Mouse (Mus musculus) heart, embryonic 13.5 days (tissue): ENCODE data around the gene Celsr1. TPM values are rescaled to one million over a fixed set of nuclear protein-coding genes. Genes with fewer than 3 reads are reported as not detected.
"Not testable (repeated sequence)": the region's sequence is repeated elsewhere in the genome, so short reads cannot be mapped to it uniquely, and the experiment has no call there.

Experiments used
- ATAC-seq: fragments of 200-750 bp; cut with Nextera tagmentation; 2 replicates; pipeline ENCODE4 v1.8.0; 2017; ENCODE audit warnings: moderate TSS enrichment; ENCODE audit not compliant: insufficient number of reproducible peaks, low FRiP score, low TSS enrichment; ENCODE audit errors: extremely low read depth
- H3K27ac ChIP-seq: fragments of 300-500 bp; sonication (generic); replicated peaks from 2 replicates; pipeline ENCODE4 v1.5.1; 2015; ENCODE audit warnings: moderate library complexity, mild to moderate bottlenecking, inconsistent platforms
- H3K27me3 ChIP-seq: fragments of 300-500 bp; sonication (generic); replicated peaks from 2 replicates; pipeline ENCODE4 v1.6.1; 2015; ENCODE audit warnings: mild to moderate bottlenecking, inconsistent platforms
- H3K36me3 ChIP-seq: fragments of 300-500 bp; sonication (generic); 2 replicates; pipeline ENCODE4 v1.6.1; 2015; ENCODE audit warnings: mild to moderate bottlenecking, inconsistent platforms
- H3K4me1 ChIP-seq: fragments of 300-500 bp; sonication (generic); 2 replicates; pipeline ENCODE4 v1.6.1; 2015; ENCODE audit warnings: inconsistent platforms
- H3K4me2 ChIP-seq: fragments of 300-500 bp; sonication (generic); 2 replicates; pipeline ENCODE4 v1.6.1; 2015; ENCODE audit warnings: inconsistent platforms, mild to moderate bottlenecking, moderate library complexity
- H3K4me3 ChIP-seq: fragments of 300-500 bp; sonication (generic); 2 replicates; pipeline ENCODE4 v1.5.1; 2015; ENCODE audit warnings: moderate library complexity, mild to moderate bottlenecking, inconsistent platforms
- H3K9ac ChIP-seq: fragments of 300-500 bp; sonication (generic); 2 replicates; pipeline ENCODE4 v1.6.1; 2015; ENCODE audit warnings: inconsistent platforms, mild to moderate bottlenecking, moderate library complexity
- H3K9me3 ChIP-seq: fragments of 300-500 bp; sonication (generic); 2 replicates; pipeline ENCODE4 v1.6.1; 2016; ENCODE audit warnings: inconsistent platforms
- WGBS: fragments of 180-500 bp; shearing (Covaris S2); methylation state at CpG from one replicate; pipeline ENCODE4 v1.1.7; 2015; ENCODE audit warnings: mixed read lengths; 5-methylcytosine and 5-hydroxymethylcytosine counted together
- polyA plus RNA-seq: library from polyadenylated mRNA; unstranded; fragments of >200 nt; fragmentation: Nextera tagmentation; extraction: Ambion mirVana; gene quantifications from 2 replicates; pipeline ENCODE4 v1.2.1, GENCODE M21; 2015

The Celsr1 gene
- polyA plus RNA-seq, 1 experiment from 2014 or later, result 1.4 TPM

DNA sequence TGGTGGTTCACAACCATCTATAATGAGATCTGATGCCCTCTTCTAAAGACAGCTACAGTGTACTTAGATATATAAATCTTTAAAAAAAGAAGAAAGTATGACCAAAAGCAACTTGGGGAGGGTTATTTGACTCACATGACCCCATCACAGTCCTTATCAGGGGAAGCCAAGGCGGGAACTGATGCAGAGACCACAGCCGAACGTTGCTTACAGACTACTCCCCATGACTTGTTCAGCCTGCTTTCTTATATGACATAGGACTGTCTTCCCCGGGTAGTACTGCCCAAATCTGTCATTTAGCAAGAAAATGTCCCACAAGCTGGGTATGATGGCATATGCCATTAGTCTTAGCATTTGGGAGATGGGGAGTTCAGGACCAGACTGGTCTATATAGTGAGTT, 144.3 kb downstream of the Celsr1 start:
- Histone ChIP-seq H3K36me3 (peaks cover 91% of the 10 kb centered on the region), H3K27ac (no peak overlapping the region), H3K4me3 (no peak overlapping the region), H3K9me3 (no peaks in the 10 kb centered on the region), H3K9ac (no peak overlapping the region), H3K4me1 (peaks cover 12% of the 10 kb centered on the region; the same call in 1 of the 2 replicates), H3K4me2 (no peak overlapping the region), H3K27me3 (no peaks in the 10 kb centered on the region)
- WGBS, result 70% methylated on average over 4 of the region's 4 CpGs
- no peak for ATAC-seq

DNA sequence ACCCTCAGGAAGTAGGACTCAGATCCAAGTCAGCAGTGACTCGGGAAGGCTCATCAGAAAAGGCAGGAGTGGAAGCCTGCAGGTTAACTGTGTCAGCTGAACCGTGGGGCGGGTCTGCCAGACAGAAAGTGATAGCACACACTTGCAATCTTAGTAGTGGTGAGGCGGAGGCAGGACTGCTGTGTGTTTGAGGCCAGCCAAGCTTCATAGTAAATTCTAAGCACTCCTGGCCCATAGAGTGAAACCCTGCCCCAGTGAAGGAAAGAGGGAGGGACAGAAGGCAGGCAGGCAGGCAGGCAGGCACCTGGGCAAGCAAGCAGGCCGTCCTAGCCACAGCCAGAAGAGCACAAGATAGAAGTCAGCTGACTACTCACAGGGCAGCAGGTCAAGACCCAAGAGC, 148.0 kb downstream of the Celsr1 start:
- Histone ChIP-seq H3K4me1 (peaks cover 3% of the 10 kb centered on the region), H3K9ac (no peak overlapping the region), H3K9me3 (no peaks in the 10 kb centered on the region), H3K4me2 (no peak overlapping the region), H3K27ac (no peak overlapping the region), H3K36me3 (peaks cover 78% of the 10 kb centered on the region), H3K4me3 (no peak overlapping the region), H3K27me3 (no peaks in the 10 kb centered on the region)
- 78% methylated on average over 5 of the region's 5 CpGs for WGBS
- no peak for ATAC-seq

DNA sequence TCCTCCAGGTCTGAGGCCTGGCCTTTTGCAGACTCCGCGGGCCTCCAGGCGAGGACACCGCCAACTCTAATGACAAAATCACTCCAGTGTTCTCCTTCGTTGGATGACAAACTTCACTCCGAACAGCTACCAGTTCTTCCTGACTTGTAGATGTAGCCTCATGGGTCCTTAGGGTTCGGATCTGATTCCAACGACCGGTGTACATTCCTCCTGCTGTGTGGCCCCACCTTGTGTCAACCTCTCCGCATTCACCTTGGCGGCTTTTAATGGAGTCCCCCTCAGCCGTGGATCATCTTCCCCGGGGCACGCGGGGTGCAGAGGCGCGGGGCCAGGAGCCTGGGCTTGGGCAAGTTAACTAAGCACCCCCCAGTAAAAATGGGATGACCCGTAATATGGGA, 154.1 kb downstream of the Celsr1 start:
- Histone ChIP-seq H3K4me3 (peak overlapping the region; percentile 80), H3K27me3 (no peaks in the 10 kb centered on the region), H3K4me1 (peaks cover 23% of the 10 kb centered on the region), H3K9ac (peak overlapping the region; percentile 92), H3K27ac (peak overlapping the region; percentile 89), H3K36me3 (peaks cover 54% of the 10 kb centered on the region), H3K4me2 (peak overlapping the region; percentile 97), H3K9me3 (no peaks in the 10 kb centered on the region)
- no peak for ATAC-seq
- under 1% methylated on average over 18 of the region's 18 CpGs for WGBS

DNA sequence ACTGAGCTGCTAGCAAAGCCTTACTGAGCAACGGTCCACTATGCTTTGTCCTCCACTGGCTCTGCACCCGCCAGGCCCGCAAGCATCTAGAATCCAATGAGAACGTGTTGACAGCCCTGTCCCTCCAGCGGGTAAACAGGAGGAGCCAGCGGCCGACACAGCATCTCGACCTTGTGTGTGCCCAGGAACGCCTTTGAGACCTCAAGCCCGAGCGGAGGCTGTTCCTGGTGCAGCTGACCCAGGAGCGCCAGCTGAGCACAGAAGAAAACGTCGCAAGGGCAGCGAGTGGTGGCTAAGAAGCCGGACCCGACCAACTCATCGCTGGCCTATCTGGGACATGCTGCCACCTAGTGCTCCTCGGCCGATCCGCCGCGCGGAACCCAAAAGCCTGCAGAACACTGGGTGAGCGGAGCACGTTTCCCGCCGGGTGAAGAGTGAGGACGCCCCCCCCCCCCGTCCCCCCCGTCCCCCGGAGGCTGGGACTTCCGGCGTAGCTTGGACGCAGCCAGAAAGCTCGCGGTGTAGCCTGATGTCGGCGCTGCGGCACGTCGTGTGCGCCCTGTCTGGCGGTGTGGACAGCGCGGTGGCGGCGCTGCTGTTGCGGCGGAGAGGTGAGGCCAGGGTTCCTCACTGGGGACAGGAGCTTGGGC, 154.6 kb downstream of the Celsr1 start, which contains the start of gene Trmu:
Gene Trmu, plus strand, starts transcription at position 465 of the 650 bp plus-strand sequence.
- Histone ChIP-seq H3K4me1 (peaks cover 23% of the 10 kb centered on the region), H3K4me2 (peak within 1 kb of the TSS; percentile 97), H3K36me3 (peaks cover 54% of the 10 kb centered on the region), H3K27ac (peak within 1 kb of the TSS; percentile 89), H3K27me3 (no peaks in the 10 kb centered on the region), H3K9ac (peak within 1 kb of the TSS; percentile 92), H3K9me3 (no peaks in the 10 kb centered on the region), H3K4me3 (peak within 1 kb of the TSS; percentile 80)
- peak; percentile 86 for ATAC-seq
- WGBS, result 1% methylated on average over 50 of the region's 50 CpGs

DNA sequence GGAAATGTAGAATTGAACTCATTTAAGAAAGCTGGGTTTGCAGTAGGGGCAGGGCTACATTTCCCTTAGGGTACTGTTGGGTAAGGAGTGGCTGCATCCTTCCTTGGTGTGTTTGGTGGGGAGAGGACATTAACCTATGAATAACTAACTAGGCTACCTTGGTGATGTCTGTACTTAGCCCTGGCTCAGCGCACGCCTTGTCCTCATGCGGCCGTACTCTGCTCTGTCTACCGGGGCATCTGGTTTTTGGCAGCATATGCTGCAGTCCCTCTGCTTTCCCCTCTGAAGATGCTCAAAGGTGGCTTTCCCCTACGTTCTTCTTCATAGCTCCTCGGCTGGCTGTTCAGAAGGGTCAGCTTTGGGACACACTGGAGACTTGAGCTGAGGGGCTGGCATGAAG, 156.2 kb downstream of the Celsr1 start:
- no peaks in the 10 kb centered on the region for H3K9me3 ChIP-seq
- H3K27ac ChIP-seq, result no peak overlapping the region
- peaks cover 52% of the 10 kb centered on the region for H3K36me3 ChIP-seq
- no peak overlapping the region for H3K9ac ChIP-seq
- peaks cover 23% of the 10 kb centered on the region for H3K4me1 ChIP-seq
- ATAC-seq, result no peak
- 92% methylated on average over 7 of the region's 7 CpGs for WGBS
- H3K4me2 ChIP-seq, result no peak overlapping the region
- no peak overlapping the region for H3K4me3 ChIP-seq
- H3K27me3 ChIP-seq, result no peaks in the 10 kb centered on the region

DNA sequence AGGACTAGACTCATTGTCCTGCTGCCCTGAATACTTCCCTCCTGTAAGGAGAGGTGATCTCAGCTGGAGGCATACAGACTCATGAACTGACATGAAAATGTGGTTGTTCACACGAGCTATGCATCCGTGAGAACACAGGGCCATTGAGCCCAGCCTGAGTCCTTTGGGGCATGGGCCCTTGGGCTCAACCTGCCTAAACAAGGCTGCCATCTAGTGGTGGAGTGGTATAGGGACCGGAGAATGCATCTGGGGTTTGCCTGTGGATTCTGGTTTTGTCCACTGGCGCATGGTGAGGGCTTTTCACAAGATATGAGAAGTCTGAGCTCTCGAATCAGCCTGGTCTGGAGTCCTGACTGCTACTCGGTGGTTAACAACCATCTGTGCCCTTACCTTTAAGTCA, 165.9 kb downstream of the Celsr1 start:
- Histone ChIP-seq H3K9me3 (no peaks in the 10 kb centered on the region), H3K4me2 (no peak overlapping the region), H3K27ac (no peak overlapping the region), H3K9ac (no peak overlapping the region), H3K4me3 (no peak overlapping the region), H3K4me1 (no peaks in the 10 kb centered on the region), H3K36me3 (peaks cover 100% of the 10 kb centered on the region), H3K27me3 (no peaks in the 10 kb centered on the region)
- WGBS, result 45% methylated on average over 6 of the region's 6 CpGs
- no peak for ATAC-seq

DNA sequence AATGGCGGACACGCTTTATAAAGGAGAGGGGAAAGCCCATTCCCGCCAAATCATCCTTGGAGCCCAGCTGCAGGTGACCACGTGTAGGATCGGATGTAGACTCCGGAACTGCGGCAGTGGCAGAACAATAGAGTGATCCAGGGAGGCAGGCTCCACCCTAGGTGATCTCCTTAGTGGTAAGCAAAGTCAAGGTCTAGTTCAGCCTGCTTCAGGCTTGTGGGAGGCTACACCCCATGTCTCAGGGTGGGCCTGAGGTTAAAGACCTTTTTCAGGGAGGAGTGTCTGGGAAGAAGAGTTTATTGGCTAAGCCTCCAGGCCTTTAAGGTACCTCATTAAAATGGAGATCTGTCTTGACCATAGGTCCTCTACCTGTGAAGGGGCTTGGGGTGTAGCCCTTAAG, 167.7 kb downstream of the Celsr1 start:
- not testable (repeated sequence) for H3K27ac ChIP-seq, H3K9me3 ChIP-seq, H3K4me1 ChIP-seq, H3K27me3 ChIP-seq, H3K4me2 ChIP-seq, H3K9ac ChIP-seq, H3K4me3 ChIP-seq, ATAC-seq
- WGBS, result 89% methylated on average over 7 of the region's 7 CpGs
- peaks cover 96% of the 10 kb centered on the region for H3K36me3 ChIP-seq

DNA sequence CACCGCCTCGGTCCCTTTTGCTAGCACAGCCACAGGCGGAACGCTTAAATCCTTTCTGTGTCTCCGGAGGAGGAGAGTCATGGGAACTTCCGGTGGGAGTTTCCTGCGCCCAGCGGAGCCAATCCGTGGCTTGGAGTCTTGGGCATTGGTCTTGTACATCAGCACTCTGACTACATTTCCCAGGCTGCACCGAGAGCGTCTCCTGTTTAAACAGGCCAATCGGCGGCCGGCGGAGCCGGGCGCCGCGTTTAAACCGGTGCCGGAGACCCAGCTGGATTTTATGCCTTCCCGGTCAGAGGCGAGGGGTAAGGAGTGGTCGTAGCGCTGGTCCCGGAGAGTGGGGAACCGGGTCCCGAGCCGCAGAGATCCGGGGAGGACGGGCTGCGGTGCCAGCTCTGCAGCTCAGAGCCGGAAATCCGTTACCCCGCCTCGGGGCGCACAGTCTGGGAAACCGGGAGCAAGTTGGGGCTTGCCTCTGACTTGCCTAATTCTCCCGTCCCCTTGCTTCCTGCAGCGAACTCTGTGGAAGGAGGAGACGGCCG, 174.0 kb downstream of the Celsr1 start, which contains the start of gene Gtse1:
Gene Gtse1, plus strand, starts transcription at position 256 of the 542 bp plus-strand sequence.
- Histone ChIP-seq H3K27me3 (no peaks in the 10 kb centered on the region), H3K9me3 (no peaks in the 10 kb centered on the region), H3K4me2 (peak within 1 kb of the TSS; percentile 93), H3K9ac (peak within 1 kb of the TSS; percentile 88), H3K4me3 (peak within 1 kb of the TSS; percentile 90), H3K4me1 (peaks cover 28% of the 10 kb centered on the region), H3K27ac (peak within 1 kb of the TSS; percentile 71), H3K36me3 (peaks cover 34% of the 10 kb centered on the region)
- ATAC-seq, result peak; percentile 91
- under 1% methylated on average over 42 of the region's 42 CpGs for WGBS

DNA sequence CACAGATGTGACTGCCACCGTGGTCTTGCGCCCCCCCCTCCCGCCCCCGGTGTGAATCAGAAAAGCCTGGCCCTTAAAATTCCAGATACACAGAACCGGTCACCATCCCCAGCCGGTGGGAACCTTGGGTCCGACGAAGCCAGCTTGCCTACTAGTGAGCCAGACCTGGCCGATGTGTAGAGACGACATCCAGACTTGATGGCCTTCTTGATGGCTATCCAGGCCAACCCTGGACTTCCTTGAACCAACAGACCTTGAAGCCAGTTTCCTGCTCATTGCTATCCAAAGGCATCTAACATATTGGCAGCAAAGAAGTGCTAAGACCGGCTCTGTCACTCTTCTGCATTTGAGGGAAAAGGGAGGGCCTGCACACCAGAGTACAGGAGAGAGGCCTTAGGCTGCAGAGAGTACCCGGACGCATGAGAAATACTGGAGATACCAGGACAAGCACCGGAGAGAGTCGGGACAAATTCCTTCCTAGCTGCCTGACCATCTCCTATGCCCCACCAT, 174.5 kb downstream of the Celsr1 start:
- Histone ChIP-seq H3K4me1 (peaks cover 28% of the 10 kb centered on the region), H3K4me3 (peak overlapping the region; percentile 90), H3K9me3 (no peaks in the 10 kb centered on the region), H3K9ac (peak overlapping the region; percentile 79), H3K27me3 (no peaks in the 10 kb centered on the region), H3K36me3 (peaks cover 29% of the 10 kb centered on the region), H3K27ac (0 out of 2 replicates have a peak overlapping the region, but pooled peaks have one; percentile 33), H3K4me2 (peak overlapping the region; percentile 93)
- 11% methylated on average over 15 of the region's 15 CpGs for WGBS
- ATAC-seq, result no peak

DNA sequence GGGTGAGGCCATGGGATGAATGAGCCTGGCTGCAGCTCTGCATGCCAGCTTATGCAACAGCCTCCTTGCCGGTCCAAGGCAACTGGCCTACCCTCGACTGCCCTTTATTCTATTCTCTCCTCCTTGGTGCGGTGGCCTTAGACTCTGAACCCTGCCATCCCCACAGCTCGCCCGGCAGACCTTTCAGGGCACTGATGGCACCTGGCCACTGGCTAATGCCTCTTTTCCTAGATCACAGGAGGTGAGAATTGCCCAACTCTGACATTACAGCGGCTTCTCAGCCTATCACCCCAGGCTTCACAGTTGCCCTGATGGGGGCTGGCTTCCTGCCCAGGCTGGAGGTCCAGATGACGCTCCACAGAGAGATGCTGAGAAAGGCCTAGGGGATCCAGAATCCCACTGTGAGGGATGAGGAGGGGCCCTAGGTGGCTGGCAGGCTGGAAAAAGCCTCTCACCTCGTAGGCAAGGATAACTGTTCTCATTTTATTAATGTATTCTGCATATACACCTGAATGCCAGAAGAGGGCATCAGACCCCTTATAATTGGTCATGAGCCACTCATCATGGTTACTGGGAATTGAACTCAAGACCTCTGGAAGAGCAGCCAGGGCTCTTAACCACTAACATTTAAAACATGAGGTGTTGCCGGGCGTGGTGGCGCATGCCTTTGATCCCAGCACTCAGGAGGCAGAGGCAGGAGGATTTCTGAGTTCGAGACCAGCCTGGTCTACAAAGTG, 181.8 kb downstream of the Celsr1 start:
- Histone ChIP-seq H3K4me2 (no peak overlapping the region), H3K36me3 (peaks cover 2% of the 10 kb centered on the region; the same call in 1 of the 2 replicates), H3K27ac (no peak overlapping the region), H3K4me1 (no peaks in the 10 kb centered on the region), H3K9ac (no peak overlapping the region), H3K27me3 (no peaks in the 10 kb centered on the region), H3K4me3 (no peak overlapping the region), H3K9me3 (no peaks in the 10 kb centered on the region)
- WGBS, result 71% methylated on average over 12 of the region's 12 CpGs
- no peak for ATAC-seq
